Mouse (Mus musculus) stomach, postnatal 0 days (tissue): ENCODE data around the gene Apoe.

Experiments
- CTCF ChIP-seq: IDR thresholded peaks from 2 replicates; pipeline ENCODE4 v1.5.1; 2016; ENCODE audit warnings: antibody characterized with exemption, low read depth, mild to moderate bottlenecking, moderate library complexity
- EP300 ChIP-seq: optimal IDR thresholded peaks from 2 replicates; pipeline ENCODE3; 2016; ENCODE audit warnings: antibody characterized with exemption

GRCm38 (mm10) chr7:19700299-19701068, 1.5 kb upstream of the Apoe start:
- TF ChIP-seq EP300 (no peak), CTCF (no peak)
